ENCODE assay signal across 16 mouse cellular contexts in genomic region chr7:82957208-82957977, GRCm38 (mm10).
DNase-seq lines count a peak whose midpoint lies in the region; ATAC-seq lines count a peak whose summit lies in the region.
"Had no signal": no experiment of that assay in that cellular context is flagged by ENCODE, and none has a peak within 500 bp of the region (broad histone marks: within the 10 kb centered on the region; RNA-seq: fewer than 3 reads in every experiment).

No protein-coding gene starts in this region.

- peak overlapping the region; percentile 52 for H3K4me2 ChIP-seq in heart, embryonic 14.5 days (ENCODE audit: low read length)
- H3K4me2 ChIP-seq: embryonic facial prominence, embryonic 12.5 days; forebrain, embryonic 13.5 days; hindbrain, embryonic 13.5 days; kidney, embryonic 15.5 days; liver, embryonic 13.5 days; midbrain, embryonic 11.5 days had no signal

- H3K4me3 ChIP-seq in heart, embryonic 14.5 days (ENCODE audit: control insufficient read depth in 1 of 2, insufficient read depth in 1 of 2, low read depth in 1 of 2, low read length in 2 of 2): no peak overlapping the region; a peak in 1 of 4 replicates
- H3K4me3 ChIP-seq: embryonic facial prominence, embryonic 12.5 days; forebrain, embryonic 13.5 days; hindbrain, embryonic 13.5 days; kidney, embryonic 15.5 days; liver, embryonic 13.5 days had no signal

- ATAC-seq in heart, embryonic 14.5 days (ENCODE audit: insufficient number of reproducible peaks, insufficient read depth, low FRiP score, low read depth): no peak
- ATAC-seq: forebrain, embryonic 13.5 days had no signal

- DNase-seq in heart, adult 18-20 months: no peak
- peak; percentile 3 for DNase-seq in spleen, adult 12 weeks (ENCODE audit: low spot score)
- DNase-seq in spleen, postnatal 10 days (ENCODE audit: low spot score in 2 of 2): no peak
- DNase-seq in naive thymus-derived CD4-positive, alpha-beta T cell, adult 2 months (ENCODE audit: low read depth): peak; percentile 66
- DNase-seq in thymus, postnatal 4 days: peak; percentile 62
- no peak for DNase-seq in cerebellum, adult 8-10 months
- no peak for DNase-seq in left cerebral cortex, postnatal 4 days
- DNase-seq: cerebellum, adult 2 months; liver, embryonic 13.5 days; right cerebral cortex, postnatal 25 days had no signal

- H3K9ac ChIP-seq in heart, embryonic 14.5 days (ENCODE audit: low read length): no peak overlapping the region
- H3K9ac ChIP-seq: embryonic facial prominence, embryonic 12.5 days; forebrain, embryonic 13.5 days; hindbrain, embryonic 13.5 days; kidney, embryonic 15.5 days; liver, embryonic 13.5 days had no signal

- no peaks in the 10 kb centered on the region for H3K9me3 ChIP-seq in heart, embryonic 14.5 days (ENCODE audit: control insufficient read depth, low read length)
- H3K9me3 ChIP-seq: embryonic facial prominence, embryonic 12.5 days; forebrain, embryonic 13.5 days; hindbrain, embryonic 13.5 days; liver, embryonic 13.5 days had no signal

- H3K27me3 ChIP-seq in heart, embryonic 14.5 days (ENCODE audit: control insufficient read depth, insufficient read depth, low read length): no peaks in the 10 kb centered on the region
- H3K27me3 ChIP-seq: embryonic facial prominence, embryonic 12.5 days; forebrain, embryonic 13.5 days; hindbrain, embryonic 13.5 days; kidney, embryonic 15.5 days; liver, embryonic 13.5 days had no signal

- peaks cover 0 to 2% of the 10 kb centered on the region in 2 experiments; a peak in 1 of 4 replicates for H3K4me1 ChIP-seq in heart, embryonic 14.5 days (ENCODE audit: control insufficient read depth in 2 of 2, insufficient read depth in 2 of 2, low read length in 2 of 2)
- H3K4me1 ChIP-seq: forebrain, embryonic 13.5 days; hindbrain, embryonic 13.5 days; liver, embryonic 13.5 days had no signal

- WGBS in heart, embryonic 14.5 days: 35% methylated on average over 20 of the region's 20 CpGs

- intact Hi-C loops in left cerebral cortex, postnatal 4 days (cut with DNase I): no loop called here

- no peaks in the 10 kb centered on the region for H3K36me3 ChIP-seq in heart, embryonic 14.5 days (ENCODE audit: control insufficient read depth, insufficient read depth, low read length)
- H3K36me3 ChIP-seq: embryonic facial prominence, embryonic 12.5 days; hindbrain, embryonic 13.5 days; kidney, embryonic 15.5 days; liver, embryonic 13.5 days had no signal

- H3K27ac ChIP-seq in heart, embryonic 14.5 days (replicated peaks in 1 of 2; ENCODE audit: control insufficient read depth in 1 of 2, insufficient read depth in 1 of 2, low read depth in 2 of 2, low read length in 2 of 2): no peak overlapping the region
- H3K27ac ChIP-seq: embryonic facial prominence, embryonic 12.5 days; forebrain, embryonic 13.5 days; hindbrain, embryonic 13.5 days; kidney, embryonic 15.5 days; liver, embryonic 13.5 days had no signal

Comparison
In these comparisons a context has a peak if more than half of its experiments do, and no peak if none do; other contexts are left out.
1. DNase-seq: peak in spleen, adult 12 weeks (single experiment), naive thymus-derived CD4-positive, alpha-beta T cell, adult 2 months (single experiment) and thymus, postnatal 4 days (single experiment); none in heart, adult 18-20 months (0 of 2), spleen, postnatal 10 days (0 of 2), cerebellum, adult 8-10 months (single experiment) and left cerebral cortex, postnatal 4 days (single experiment).